Mouse (Mus musculus) MEL (cell line): Measurements from ENCODE around the gene Asb8. TPM values are rescaled to one million over a fixed set of nuclear protein-coding genes. Genes with fewer than 3 reads are reported as not detected.

Experiments
- DNase-seq: peaks from one replicate; pipeline ENCODE4 v3.0.0; 2011; ENCODE audit warnings: low read depth, low spot score
- H3K27ac ChIP-seq: 2 replicates; pipeline ENCODE4 v1.5.1; 2012; ENCODE audit warnings: low read depth, mild to moderate bottlenecking, control low read depth, low read length, moderate library complexity; ENCODE audit not compliant: control insufficient read depth
- H3K27me3 ChIP-seq, 2 experiments: fragments of 150-350 bp in 1 of 2; sonication (generic) in 1 of 2; 2 replicates each; pipeline ENCODE4 v1.6.1; 2012; ENCODE audit warnings: low read length in 2 of 2, mild to moderate bottlenecking in 2 of 2, improper control_type of control experiment in 1 of 2, moderate library complexity in 1 of 2; ENCODE audit not compliant: insufficient read depth in 2 of 2, control insufficient read depth in 1 of 2
- H3K36me3 ChIP-seq, 2 experiments: 2 replicates each; pipeline ENCODE4 v1.6.1; 2012 to 2014; ENCODE audit warnings: low read length in 2 of 2, improper control_type of control experiment in 1 of 2, inconsistent platforms in 1 of 2, mild to moderate bottlenecking in 1 of 2; ENCODE audit not compliant: insufficient read depth in 2 of 2, control insufficient read depth in 1 of 2
- H3K4me1 ChIP-seq, 2 experiments: fragments of 150-350 bp in 1 of 2; sonication (generic) in 1 of 2; 2 replicates each; pipeline ENCODE4 v1.6.1; 2012; ENCODE audit warnings: low read length in 2 of 2, improper control_type of control experiment in 1 of 2, mild to moderate bottlenecking in 1 of 2; ENCODE audit not compliant: insufficient read depth in 2 of 2, control insufficient read depth in 1 of 2
- H3K4me3 ChIP-seq, 2 experiments: fragments of 150-350 bp in 1 of 2; sonication (generic) in 1 of 2; 2 replicates each; pipeline ENCODE4 v1.5.1; 2012; ENCODE audit warnings: low read depth in 2 of 2, low read length in 2 of 2, mild to moderate bottlenecking in 2 of 2, moderate library complexity in 2 of 2, control low read depth in 1 of 2, improper control_type of control experiment in 1 of 2; ENCODE audit not compliant: control insufficient read depth in 1 of 2, insufficient read depth in 1 of 2
- H3K79me2 ChIP-seq: 2 replicates; pipeline ENCODE4 v1.6.1; 2012; ENCODE audit warnings: mild to moderate bottlenecking, low read length, moderate library complexity; ENCODE audit not compliant: control insufficient read depth, poor library complexity, insufficient read depth
- H3K9ac ChIP-seq: 2 replicates; pipeline ENCODE4 v1.6.1; 2012; ENCODE audit warnings: low read depth, mild to moderate bottlenecking, control low read depth, low read length, moderate library complexity; ENCODE audit not compliant: control insufficient read depth, poor library complexity, severe bottlenecking
- H3K9me3 ChIP-seq: fragments of 150-350 bp; sonication (generic); replicated peaks from 2 replicates; pipeline ENCODE4 v1.6.1; 2012; ENCODE audit warnings: mild to moderate bottlenecking, low read length, improper control_type of control experiment, moderate library complexity; ENCODE audit not compliant: insufficient read depth
- CHD1 ChIP-seq: IDR thresholded peaks from 2 replicates; pipeline ENCODE4 v1.6.1; 2012; ENCODE audit warnings: low read depth, mild to moderate bottlenecking, inconsistent platforms, low read length, improper control_type of control experiment
- CHD2 ChIP-seq: IDR thresholded peaks from 2 replicates; pipeline ENCODE4 v1.6.1; 2011; ENCODE audit warnings: low read length, improper control_type of control experiment
- ELF1 ChIP-seq: IDR thresholded peaks from 2 replicates; pipeline ENCODE4 v1.6.1; 2014; ENCODE audit warnings: low read depth, mild to moderate bottlenecking, inconsistent platforms, low read length, improper control_type of control experiment, moderate library complexity
- GATA1 ChIP-seq: IDR thresholded peaks from 2 replicates; pipeline ENCODE4 v1.6.1; 2011; ENCODE audit warnings: low read depth, low read length, improper control_type of control experiment
- HCFC1 ChIP-seq: IDR thresholded peaks from 2 replicates; pipeline ENCODE4 v1.6.1; 2012; ENCODE audit warnings: low read depth, mild to moderate bottlenecking, inconsistent platforms, low read length, improper control_type of control experiment, moderate library complexity
- JUND ChIP-seq: IDR thresholded peaks from 2 replicates; pipeline ENCODE4 v1.6.1; 2011; ENCODE audit warnings: low read depth, mild to moderate bottlenecking, improper control_type of control experiment, low read length
- MAFK ChIP-seq: IDR thresholded peaks from 2 replicates; pipeline ENCODE4 v1.6.1; 2011; ENCODE audit warnings: low read depth, mild to moderate bottlenecking, low read length, improper control_type of control experiment, borderline replicate concordance
- MAX ChIP-seq: IDR thresholded peaks from 2 replicates; pipeline ENCODE4 v1.6.1; 2011; ENCODE audit warnings: low read length, improper control_type of control experiment
- MAZ ChIP-seq: IDR thresholded peaks from 2 replicates; pipeline ENCODE4 v1.6.1; 2012; ENCODE audit warnings: low read depth, mild to moderate bottlenecking, inconsistent platforms, low read length, improper control_type of control experiment
- MXI1 ChIP-seq: IDR thresholded peaks from 2 replicates; pipeline ENCODE4 v1.6.1; 2011; ENCODE audit warnings: mild to moderate bottlenecking, low read depth, low read length, improper control_type of control experiment
- MYC ChIP-seq: IDR thresholded peaks from 2 replicates; pipeline ENCODE4 v1.6.1; 2011; ENCODE audit warnings: low read depth, mild to moderate bottlenecking, low read length, improper control_type of control experiment, moderate library complexity
- NELFE ChIP-seq: IDR thresholded peaks from 2 replicates; pipeline ENCODE4 v1.6.1; 2011; ENCODE audit warnings: low read depth, low read length, improper control_type of control experiment
- NRF1 ChIP-seq: IDR thresholded peaks from 2 replicates; pipeline ENCODE4 v1.6.1; 2014; ENCODE audit warnings: low read depth, mild to moderate bottlenecking, inconsistent platforms, low read length, improper control_type of control experiment, moderate library complexity; ENCODE audit not compliant: poor library complexity, insufficient read depth, severe bottlenecking
- POLR2AphosphoS2 ChIP-seq: IDR thresholded peaks from 2 replicates; pipeline ENCODE4 v1.6.1; 2011; ENCODE audit warnings: low read length, improper control_type of control experiment
- POLR2AphosphoS5 ChIP-seq: IDR thresholded peaks from 2 replicates; pipeline ENCODE4 v1.6.1; 2012; ENCODE audit warnings: low read depth, borderline replicate concordance, mild to moderate bottlenecking, inconsistent platforms, low read length, moderate library complexity, mixed read lengths
- RAD21 ChIP-seq: IDR thresholded peaks from 2 replicates; pipeline ENCODE4 v1.6.1; 2011; ENCODE audit warnings: mild to moderate bottlenecking, low read depth, low read length, improper control_type of control experiment
- SMC3 ChIP-seq: IDR thresholded peaks from 2 replicates; pipeline ENCODE4 v1.6.1; 2011; ENCODE audit warnings: low read depth, low read length, improper control_type of control experiment
- TBP ChIP-seq: IDR thresholded peaks from 2 replicates; pipeline ENCODE4 v1.8.0; 2011; ENCODE audit warnings: low read depth, low read length, improper control_type of control experiment
- USF1 ChIP-seq: IDR thresholded peaks from 2 replicates; pipeline ENCODE4 v1.6.1; 2014; ENCODE audit warnings: low read depth, mild to moderate bottlenecking, inconsistent platforms, low read length, improper control_type of control experiment, moderate library complexity
- ZKSCAN1 ChIP-seq: IDR thresholded peaks from 2 replicates; pipeline ENCODE4 v1.6.1; 2012; ENCODE audit warnings: low read depth, mild to moderate bottlenecking, inconsistent platforms, low read length, improper control_type of control experiment, moderate library complexity
- polyA plus RNA-seq, 2 experiments: library from polyadenylated mRNA; stranded (reverse) in 1 of 2; unstranded in 1 of 2; fragments of >175 nt in 1 of 2; fragments of >200 nt in 1 of 2; gene quantifications; 2 replicates each; pipeline versions ENCODE4 v1.2.1 to v1.2.4; 2012; ENCODE audit warnings: low replicate concordance in 2 of 2, low read depth in 1 of 2; ENCODE audit not compliant: insufficient read length in 2 of 2, insufficient read depth in 1 of 2, missing spikeins in 1 of 2
- total RNA-seq: library from RNA; depleted of rRNA; stranded (reverse); fragments of 300-350 nt; gene quantifications from 2 replicates; pipeline ENCODE4 v1.2.3, GENCODE M21; 2012

Asb8 gene
- total and polyA plus RNA-seq, 3 experiments, result 33.1 to 38.2 TPM; not detected in 1

- TF ChIP-seq MAFK, result no peak
- no peak for TF ChIP-seq GATA1
- TF ChIP-seq TBP, result no peak
- no peak for TF ChIP-seq MAZ
- no peak for TF ChIP-seq RAD21
- TF ChIP-seq CHD2, result no peak
- no peak for TF ChIP-seq MYC
- TF ChIP-seq NELFE, result no peak
- no peak for TF ChIP-seq CHD1
- TF ChIP-seq ELF1, result no peak
- no peak for TF ChIP-seq POLR2AphosphoS5
- no peak for DNase-seq
- Histone ChIP-seq H3K27ac (no peak overlapping the region), H3K9me3 (no peaks in the 10 kb centered on the region), H3K79me2 (peaks cover 9% of the 10 kb centered on the region), H3K36me3 (peaks cover 6 to 15% of the 10 kb centered on the region in 2 experiments), H3K4me3 (no peak overlapping the region), H3K9ac (no peak overlapping the region), H3K4me1 (peaks cover 6 to 13% of the 10 kb centered on the region in 2 experiments; a peak in 3 of 4 replicates), H3K27me3 (no peaks in the 10 kb centered on the region)
Measured at GRCm38 (mm10) chr15:98142515-98142914, 22.9 kb downstream of the Asb8 start.

GRCm38 (mm10) chr15:98140809-98141208 lies 24.6 kb downstream of the Asb8 start:
- no peak for DNase-seq
- Histone ChIP-seq H3K4me3 (no peak overlapping the region), H3K36me3 (peaks cover 4 to 15% of the 10 kb centered on the region in 2 experiments)

GRCm38 (mm10) chr15:98139763-98140162 lies 25.7 kb downstream of the Asb8 start:
- no peak overlapping the region for H3K4me3 ChIP-seq
- H3K36me3 ChIP-seq, result peaks cover 4 to 15% of the 10 kb centered on the region in 2 experiments
- H3K27ac ChIP-seq, result no peak overlapping the region
- no peaks in the 10 kb centered on the region for H3K27me3 ChIP-seq
- H3K9ac ChIP-seq, result no peak overlapping the region
- H3K9me3 ChIP-seq, result no peaks in the 10 kb centered on the region
- peaks cover 4 to 6% of the 10 kb centered on the region in 2 experiments; a peak in 2 of 4 replicates for H3K4me1 ChIP-seq
- H3K79me2 ChIP-seq, result peaks cover 2% of the 10 kb centered on the region
- no peak for TF ChIP-seq MAFK
- no peak for TF ChIP-seq RAD21
- TF ChIP-seq NELFE, result no peak
- TF ChIP-seq HCFC1, result no peak
- no peak for TF ChIP-seq POLR2AphosphoS5
- TF ChIP-seq MAX, result no peak
- no peak for TF ChIP-seq POLR2AphosphoS2
- no peak for TF ChIP-seq USF1
- TF ChIP-seq SMC3, result no peak
- DNase-seq, result peak; percentile 62

More at GRCm38 (mm10) chr15:98140809-98141208, 24.6 kb downstream of the Asb8 start:
- H3K9ac ChIP-seq, result no peak overlapping the region
- no peak overlapping the region for H3K27ac ChIP-seq
- H3K9me3 ChIP-seq, result no peaks in the 10 kb centered on the region
- peaks cover 9% of the 10 kb centered on the region for H3K79me2 ChIP-seq
- no peaks in the 10 kb centered on the region for H3K27me3 ChIP-seq
- TF ChIP-seq NRF1 (no peak), MAFK (no peak), JUND (no peak), MXI1 (no peak), ZKSCAN1 (no peak)
- peaks cover 4 to 9% of the 10 kb centered on the region in 2 experiments; a peak in 2 of 4 replicates for H3K4me1 ChIP-seq
